In the genomic region with DNA sequence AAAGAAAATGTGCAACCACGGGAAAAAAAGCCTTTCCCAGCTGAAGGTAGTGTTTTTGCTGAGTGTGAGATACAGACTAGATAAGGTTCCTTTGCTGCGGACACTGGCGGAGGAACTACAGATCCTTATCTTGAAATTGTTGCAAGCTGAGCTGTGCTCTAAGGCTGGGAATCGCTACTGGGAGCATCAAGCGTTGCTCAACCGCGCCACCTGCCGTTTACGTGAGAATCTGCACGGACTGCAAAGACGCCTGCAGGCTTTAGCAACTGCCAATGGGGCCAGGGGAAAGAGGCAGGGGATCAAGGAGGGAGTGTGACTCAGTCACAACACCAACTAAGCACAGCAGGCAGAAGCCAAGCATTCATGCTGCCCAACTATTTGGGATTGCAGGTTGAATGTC, we compare ENCODE assay signal across 9 mouse cellular contexts.
A peak's percentile ranks its signal among the peaks of the same experiment; 100 is the strongest.
DNase-seq lines count a peak whose midpoint lies in the region; ATAC-seq and TF ChIP-seq lines count a peak whose summit lies in the region.
"Had no signal": no experiment of that assay in that cellular context is flagged by ENCODE, and none has a peak within 500 bp of the region (broad histone marks: within the 10 kb centered on the region; RNA-seq: fewer than 3 reads in every experiment).

No protein-coding gene starts in this region.

- no peaks in the 10 kb centered on the region for H3K36me3 ChIP-seq in forebrain, embryonic 16.5 days (ENCODE audit: control insufficient read depth, insufficient read depth)
- H3K36me3 ChIP-seq in lung, postnatal 0 days (ENCODE audit: insufficient read depth, low read length), result no peaks in the 10 kb centered on the region
- H3K36me3 ChIP-seq: limb, embryonic 15.5 days had no signal

- H3K9ac ChIP-seq in forebrain, embryonic 16.5 days (replicated peaks; ENCODE audit: low read depth, low read length), result no peak overlapping the region
- no peak overlapping the region for H3K9ac ChIP-seq in lung, postnatal 0 days (replicated peaks; ENCODE audit: low read depth)
- H3K9ac ChIP-seq: limb, embryonic 15.5 days had no signal

- peak overlapping the region; percentile 38 for H3K27ac ChIP-seq in forebrain, embryonic 16.5 days (ENCODE audit: low read length)
- H3K27ac ChIP-seq in lung, postnatal 0 days (ENCODE audit: low read length), result no peak overlapping the region
- H3K27ac ChIP-seq: limb, embryonic 15.5 days had no signal

- no peaks in the 10 kb centered on the region for H3K27me3 ChIP-seq in forebrain, embryonic 16.5 days (replicated peaks; ENCODE audit: control insufficient read depth, insufficient read depth, low read length)
- no peaks in the 10 kb centered on the region for H3K27me3 ChIP-seq in lung, postnatal 0 days (replicated peaks; ENCODE audit: insufficient read depth, low read length)

- ATAC-seq in cerebellum, adult (ENCODE audit: insufficient number of reproducible peaks, low FRiP score, low TSS enrichment), result peak; percentile 81
- peak; percentile 86 for ATAC-seq in forebrain, embryonic 16.5 days
- ATAC-seq in lung, postnatal 0 days, result peak; percentile 44

- H3K9me3 ChIP-seq in forebrain, embryonic 16.5 days (ENCODE audit: control insufficient read depth, low read length), result no peaks in the 10 kb centered on the region
- no peaks in the 10 kb centered on the region for H3K9me3 ChIP-seq in lung, postnatal 0 days (ENCODE audit: low read length)
- H3K9me3 ChIP-seq: limb, embryonic 15.5 days had no signal

- DNase-seq in ES-CJ7 (ENCODE audit: low read depth, low spot score), result peak; percentile 90
- peak; percentile 85 for DNase-seq in heart, postnatal 4 days
- peak; percentile 56 to 84 for DNase-seq in layer of hippocampus, adult 18-20 months (ENCODE audit: low spot score in 2 of 2)
- DNase-seq in lung, postnatal 0 days (ENCODE audit: low spot score), result peak; percentile 87
- peak; percentile 75 for DNase-seq in ovary, postnatal 36 days (ENCODE audit: low spot score)
- peak; percentile 60 to 84 for DNase-seq in thymus, postnatal 10 days (ENCODE audit: low spot score in 2 of 2)

- H3K4me2 ChIP-seq in forebrain, embryonic 16.5 days (ENCODE audit: low read length), result peak overlapping the region; percentile 20; the same call in 1 of the 2 replicates
- H3K4me2 ChIP-seq in lung, postnatal 0 days (replicated peaks; ENCODE audit: low read depth, low read length), result no peak overlapping the region
- H3K4me2 ChIP-seq: limb, embryonic 15.5 days had no signal

- no peak overlapping the region for H3K4me3 ChIP-seq in forebrain, embryonic 16.5 days (replicated peaks; ENCODE audit: low read length)
- H3K4me3 ChIP-seq in lung, postnatal 0 days (ENCODE audit: low read depth, low read length), result no peak overlapping the region
- H3K4me3 ChIP-seq: limb, embryonic 15.5 days had no signal

- no peak for TF ChIP-seq EP300 in lung, postnatal 0 days (IDR thresholded peaks at IDR 0.05)

- peaks cover 22% of the 10 kb centered on the region for H3K4me1 ChIP-seq in forebrain, embryonic 16.5 days (replicated peaks; ENCODE audit: control insufficient read depth, insufficient read depth, low read length)
- H3K4me1 ChIP-seq in lung, postnatal 0 days (ENCODE audit: insufficient read depth, low read depth, low read length), result 0 out of 2 replicates have a peak, but pooled peaks cover 3% of the 10 kb centered on the region
- H3K4me1 ChIP-seq: limb, embryonic 15.5 days had no signal

- TF ChIP-seq CTCF in lung, postnatal 0 days (IDR thresholded peaks at IDR 0.05), result peak; percentile 97

- WGBS in forebrain, embryonic 16.5 days, result under 1% methylated on average over 11 of the region's 11 CpGs
- WGBS in lung, postnatal 0 days, result under 1% methylated on average over 11 of the region's 11 CpGs
